Mouse (Mus musculus): ENCODE measurements around the gene I830077J02Rik. TPM values are rescaled to one million over a fixed set of nuclear protein-coding genes. Genes with fewer than 3 reads are reported as not detected.

Gene I830077J02Rik
- polyA plus RNA-seq, 1 experiment from 2014 or later = 0.68 TPM

DNA sequence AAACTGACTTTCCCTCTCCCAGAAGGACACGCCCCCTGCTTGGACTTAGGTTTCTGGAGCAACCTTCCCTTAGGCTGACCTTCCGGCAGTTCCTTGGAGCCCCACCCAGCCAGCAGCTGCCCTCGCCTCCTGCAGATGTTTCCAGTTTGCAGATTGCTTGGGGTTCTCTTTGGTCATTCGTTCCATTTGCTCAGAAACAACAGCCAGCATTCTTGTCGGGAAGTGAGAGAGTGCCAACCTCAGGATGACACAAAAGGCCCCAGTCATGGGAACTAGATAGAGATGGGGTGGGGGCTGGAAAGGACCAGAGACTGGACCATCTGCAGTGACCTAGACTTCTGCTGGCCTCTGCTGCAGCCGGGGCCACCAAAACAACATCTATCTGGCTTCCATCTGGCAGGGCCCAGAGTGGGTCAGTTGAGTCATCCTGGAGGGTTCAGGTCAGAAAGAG lies 38.5 kb downstream of the I830077J02Rik start:
- WGBS = 13% methylated on average over 6 of the region's 6 CpGs
- Histone ChIP-seq H3K9me3 (ENCODE audit: control insufficient read depth, low read length) (no peaks in the 10 kb centered on the region), H3K36me3 (ENCODE audit: control insufficient read depth, insufficient read depth, low read length) (no peaks in the 10 kb centered on the region), H3K4me1 (ENCODE audit: control insufficient read depth, insufficient read depth, low read length) (peaks cover 4% of the 10 kb centered on the region; the same call in 1 of the 2 replicates), H3K9ac (ENCODE audit: low read length) (no peak overlapping the region), H3K4me2 (ENCODE audit: low read depth, severe bottlenecking) (no peak overlapping the region), H3K27me3 (ENCODE audit: control insufficient read depth, insufficient read depth, low read length) (no peaks in the 10 kb centered on the region), H3K27ac (replicated peaks; ENCODE audit: low read depth, low read length) (no peak overlapping the region), H3K4me3 (ENCODE audit: low read depth, low read length) (no peak overlapping the region)
- no peak for ATAC-seq (ENCODE audit: insufficient number of reproducible peaks, low FRiP score, low TSS enrichment, low read depth)
- DNase-seq (ENCODE audit: low spot score) = peak; percentile 48

DNA sequence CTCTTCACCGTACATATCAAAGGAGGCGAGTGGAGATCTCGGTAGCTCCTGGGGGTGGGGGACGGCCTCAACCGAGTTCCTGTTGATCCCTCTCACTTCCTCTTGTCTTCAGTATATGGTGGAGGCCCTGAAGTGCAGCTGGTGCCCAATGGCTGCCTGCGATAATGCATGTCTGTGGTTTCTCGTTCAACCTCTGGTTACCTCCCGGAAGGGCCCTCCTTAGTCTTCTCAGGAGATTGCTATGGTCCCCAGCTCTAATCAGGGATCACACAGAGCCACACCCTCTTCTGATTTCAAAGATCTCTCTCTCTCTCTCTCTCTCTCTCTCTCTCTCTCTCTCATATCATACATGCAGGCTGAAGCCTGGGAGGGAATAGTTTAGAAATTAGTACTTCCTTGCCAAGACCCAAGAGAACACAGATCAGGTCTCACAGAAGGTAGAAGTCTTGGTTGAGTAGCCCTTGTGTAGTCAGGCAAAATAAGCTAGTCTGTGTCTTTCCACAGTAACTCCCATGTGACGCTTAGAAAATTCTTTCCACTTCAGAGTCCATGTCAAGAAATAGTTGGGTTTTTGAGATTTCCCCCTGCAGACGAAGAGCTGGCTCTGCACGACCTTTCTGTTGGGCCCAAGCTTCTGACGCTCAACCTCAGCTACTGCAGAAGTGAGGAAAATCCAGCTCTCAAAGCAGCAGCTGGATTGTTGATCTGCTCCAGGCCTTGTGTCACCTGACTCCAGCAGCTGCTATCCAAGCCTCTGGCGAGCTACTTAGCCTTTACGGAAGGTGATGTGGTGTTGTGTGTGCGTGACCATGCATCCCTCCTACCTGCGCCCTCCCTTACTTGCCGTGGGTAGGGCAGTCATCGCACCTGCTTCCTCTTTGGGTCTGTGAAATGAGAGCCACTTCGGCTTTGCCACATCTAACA lies 39.6 kb downstream of the I830077J02Rik start:
- H3K36me3 ChIP-seq (ENCODE audit: control insufficient read depth, insufficient read depth, low read length) = no peaks in the 10 kb centered on the region
- 0 out of 2 replicates have a peak, but pooled peaks have one; percentile 37 for ATAC-seq (ENCODE audit: insufficient number of reproducible peaks, low FRiP score, low TSS enrichment, low read depth)

DNA sequence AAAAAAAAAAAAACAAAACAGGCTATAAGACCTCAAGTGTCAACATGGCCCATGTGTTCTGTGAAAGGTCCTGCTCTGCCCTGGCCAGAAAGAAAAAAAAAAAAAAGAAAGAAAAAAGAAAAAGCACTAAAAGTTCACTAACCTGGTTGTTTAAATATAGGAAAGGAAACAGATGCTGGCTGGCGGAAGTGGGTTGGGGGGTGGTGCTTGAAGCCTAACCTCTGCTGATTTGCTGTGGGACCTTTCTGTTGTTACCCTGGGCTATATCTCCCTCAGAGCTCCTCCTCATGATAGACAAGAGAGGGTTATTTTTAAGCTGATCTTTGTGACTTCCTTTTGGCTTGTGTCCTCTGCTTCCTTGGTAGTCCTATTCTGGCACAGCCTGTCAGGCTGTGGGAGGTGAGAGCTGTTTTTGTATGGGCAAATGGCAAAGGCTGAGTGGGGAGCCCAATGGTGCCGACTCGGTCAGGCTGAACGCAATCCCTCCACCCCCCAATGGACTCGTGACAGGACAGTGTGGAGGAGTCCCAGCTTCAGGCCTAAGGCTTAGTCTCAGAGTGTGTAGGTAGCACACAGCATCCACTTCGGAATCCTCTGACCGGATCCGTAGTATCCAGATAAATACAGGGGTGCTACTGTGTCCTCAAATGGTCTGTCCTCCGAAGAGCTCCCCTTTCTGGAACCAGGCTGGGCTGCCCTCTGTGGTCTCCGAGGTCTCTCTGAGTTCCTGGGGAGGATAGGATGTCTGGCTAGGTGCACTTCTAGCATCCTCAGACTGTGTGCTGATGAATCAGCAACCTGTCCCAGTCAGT lies 40.5 kb downstream of the I830077J02Rik start:
- Histone ChIP-seq H3K4me2 (ENCODE audit: low read depth, severe bottlenecking) (no peak overlapping the region), H3K36me3 (ENCODE audit: control insufficient read depth, insufficient read depth, low read length) (no peaks in the 10 kb centered on the region), H3K9me3 (ENCODE audit: control insufficient read depth, low read length) (no peaks in the 10 kb centered on the region), H3K9ac (ENCODE audit: low read length) (no peak overlapping the region), H3K27ac (replicated peaks; ENCODE audit: low read depth, low read length) (no peak overlapping the region), H3K4me3 (ENCODE audit: low read depth, low read length) (no peak overlapping the region), H3K4me1 (ENCODE audit: control insufficient read depth, insufficient read depth, low read length) (peaks cover 4% of the 10 kb centered on the region; the same call in 1 of the 2 replicates), H3K27me3 (ENCODE audit: control insufficient read depth, insufficient read depth, low read length) (no peaks in the 10 kb centered on the region)
- WGBS = 85% methylated on average over 10 of the region's 10 CpGs
- ATAC-seq (ENCODE audit: insufficient number of reproducible peaks, low FRiP score, low TSS enrichment, low read depth) (no peak), DNase-seq (ENCODE audit: low spot score) (no peak)

More for the DNA sequence above, 39.6 kb downstream of the I830077J02Rik start:
- H3K27me3 ChIP-seq (ENCODE audit: control insufficient read depth, insufficient read depth, low read length) = no peaks in the 10 kb centered on the region
- no peak overlapping the region for H3K9ac ChIP-seq (ENCODE audit: low read length)
- H3K9me3 ChIP-seq (ENCODE audit: control insufficient read depth, low read length) = no peaks in the 10 kb centered on the region
- H3K4me3 ChIP-seq (ENCODE audit: low read depth, low read length) = no peak overlapping the region
- H3K27ac ChIP-seq (replicated peaks; ENCODE audit: low read depth, low read length) = 0 out of 2 replicates have a peak overlapping the region, but pooled peaks have one; percentile 6
- peaks cover 4% of the 10 kb centered on the region; the same call in 1 of the 2 replicates for H3K4me1 ChIP-seq (ENCODE audit: control insufficient read depth, insufficient read depth, low read length)
- no peak for DNase-seq (ENCODE audit: low spot score)
- no peak overlapping the region for H3K4me2 ChIP-seq (ENCODE audit: low read depth, severe bottlenecking)
- WGBS = 74% methylated on average over 19 of the region's 19 CpGs

DNA sequence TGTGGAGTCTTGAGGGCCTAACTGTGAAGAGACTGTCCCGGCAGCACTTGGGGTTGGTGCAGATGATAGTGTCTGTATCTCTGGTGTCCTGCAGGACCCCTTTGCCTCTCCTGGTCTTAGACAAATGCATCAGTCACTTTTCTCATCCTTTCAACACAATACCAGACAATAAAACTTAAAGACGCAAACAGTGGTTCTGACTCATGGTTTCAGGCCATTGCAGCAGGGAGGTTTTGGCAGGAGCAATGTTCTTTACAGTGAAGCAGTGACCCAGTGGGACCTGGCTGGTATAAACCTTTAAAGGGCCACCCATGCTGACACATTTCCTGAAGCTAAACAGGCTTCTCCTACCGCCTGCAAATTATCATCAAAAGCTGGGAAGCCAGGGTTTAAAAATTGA lies 41.3 kb downstream of the I830077J02Rik start:
- 66% methylated on average over 3 of the region's 3 CpGs for WGBS
- Histone ChIP-seq H3K4me2 (ENCODE audit: low read depth, severe bottlenecking) (no peak overlapping the region), H3K27ac (replicated peaks; ENCODE audit: low read depth, low read length) (no peak overlapping the region), H3K9me3 (ENCODE audit: control insufficient read depth, low read length) (no peaks in the 10 kb centered on the region), H3K4me1 (ENCODE audit: control insufficient read depth, insufficient read depth, low read length) (peaks cover 4% of the 10 kb centered on the region; the same call in 1 of the 2 replicates), H3K9ac (ENCODE audit: low read length) (no peak overlapping the region), H3K27me3 (ENCODE audit: control insufficient read depth, insufficient read depth, low read length) (no peaks in the 10 kb centered on the region), H3K4me3 (ENCODE audit: low read depth, low read length) (no peak overlapping the region), H3K36me3 (ENCODE audit: control insufficient read depth, insufficient read depth, low read length) (no peaks in the 10 kb centered on the region)
- DNase-seq (ENCODE audit: low spot score) (no peak), ATAC-seq (ENCODE audit: insufficient number of reproducible peaks, low FRiP score, low TSS enrichment, low read depth) (no peak)

DNA sequence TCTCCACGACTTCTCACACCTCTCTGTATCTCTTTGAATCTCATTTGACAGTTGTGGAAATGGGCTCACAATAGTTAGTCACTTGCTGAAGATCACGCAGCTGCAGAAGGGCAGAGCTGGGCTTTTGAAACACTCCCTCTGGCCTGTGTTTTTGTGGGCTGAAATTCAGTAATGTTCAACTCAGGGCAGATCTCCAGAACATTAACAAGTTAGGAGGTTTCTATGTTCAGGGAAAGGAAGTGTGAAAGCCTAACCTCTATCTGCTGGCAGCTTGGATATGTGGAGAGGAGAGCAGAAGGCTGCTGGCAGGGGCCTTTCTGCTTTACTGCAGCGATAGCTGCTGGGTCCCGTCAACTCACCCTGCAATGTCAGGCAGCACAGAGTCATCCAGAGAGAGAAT lies 42.2 kb downstream of the I830077J02Rik start:
- Histone ChIP-seq H3K9me3 (ENCODE audit: control insufficient read depth, low read length) (no peaks in the 10 kb centered on the region), H3K4me3 (ENCODE audit: low read depth, low read length) (no peak overlapping the region), H3K27ac (replicated peaks; ENCODE audit: low read depth, low read length) (no peak overlapping the region), H3K4me2 (ENCODE audit: low read depth, severe bottlenecking) (no peak overlapping the region), H3K27me3 (ENCODE audit: control insufficient read depth, insufficient read depth, low read length) (no peaks in the 10 kb centered on the region), H3K36me3 (ENCODE audit: control insufficient read depth, insufficient read depth, low read length) (no peaks in the 10 kb centered on the region), H3K9ac (ENCODE audit: low read length) (no peak overlapping the region), H3K4me1 (ENCODE audit: control insufficient read depth, insufficient read depth, low read length) (peaks cover 4% of the 10 kb centered on the region; the same call in 1 of the 2 replicates)
- DNase-seq (ENCODE audit: low spot score) (no peak), ATAC-seq (ENCODE audit: insufficient number of reproducible peaks, low FRiP score, low TSS enrichment, low read depth) (no peak)
- WGBS = 68% methylated on average over 4 of the region's 4 CpGs

DNA sequence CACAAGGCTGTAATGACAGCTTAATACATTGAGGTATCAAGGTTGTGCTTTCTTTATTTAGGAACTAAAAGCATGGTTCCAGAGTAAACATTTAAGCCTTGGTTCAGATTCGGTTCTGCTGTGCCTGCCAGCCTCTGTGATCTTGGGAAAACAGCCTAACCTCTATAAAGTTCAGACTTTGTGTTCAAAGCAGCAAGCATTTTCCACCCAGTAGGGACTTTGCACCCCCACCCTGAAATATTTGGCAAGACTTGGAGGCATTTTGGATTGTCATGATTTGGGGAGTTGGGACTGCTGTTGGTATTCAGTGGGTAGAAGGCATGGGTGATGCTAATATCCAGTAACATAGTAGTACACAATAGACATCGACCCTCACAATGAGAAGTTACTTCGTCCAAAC lies 43.5 kb downstream of the I830077J02Rik start:
- no peak overlapping the region for H3K4me3 ChIP-seq (ENCODE audit: low read depth, low read length)
- no peaks in the 10 kb centered on the region for H3K27me3 ChIP-seq (ENCODE audit: control insufficient read depth, insufficient read depth, low read length)
- H3K36me3 ChIP-seq (ENCODE audit: control insufficient read depth, insufficient read depth, low read length) = no peaks in the 10 kb centered on the region
- no peak for DNase-seq (ENCODE audit: low spot score)
- H3K9me3 ChIP-seq (ENCODE audit: control insufficient read depth, low read length) = no peaks in the 10 kb centered on the region
- no peaks in the 10 kb centered on the region for H3K4me1 ChIP-seq (ENCODE audit: control insufficient read depth, insufficient read depth, low read length)
- no peak for ATAC-seq (ENCODE audit: insufficient number of reproducible peaks, low FRiP score, low TSS enrichment, low read depth)
- no peak overlapping the region for H3K9ac ChIP-seq (ENCODE audit: low read length)
- no peak overlapping the region for H3K27ac ChIP-seq (replicated peaks; ENCODE audit: low read depth, low read length)
- 71% methylated on average over 3 of the region's 3 CpGs for WGBS
- H3K4me2 ChIP-seq (ENCODE audit: low read depth, severe bottlenecking) = no peak overlapping the region

DNA sequence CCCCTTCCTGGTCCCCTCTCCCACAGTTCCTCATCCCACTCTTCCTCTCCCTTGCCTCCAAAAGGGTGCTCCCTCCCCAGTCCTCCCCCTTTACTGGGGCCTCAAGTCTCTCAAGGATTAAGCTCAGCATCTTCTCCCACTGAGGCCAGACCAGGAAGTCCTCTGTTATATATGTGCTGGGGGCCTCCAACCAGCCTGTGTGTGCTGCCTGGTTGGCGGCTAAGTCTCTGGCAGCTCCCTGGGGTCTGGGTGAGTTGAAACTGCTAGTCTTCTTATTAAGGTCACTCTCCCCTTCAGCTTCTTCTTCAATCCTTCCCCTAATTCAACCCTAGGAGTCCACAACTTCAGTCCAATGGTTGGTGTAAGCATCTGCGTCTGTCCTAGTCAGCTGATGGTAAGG lies 49.4 kb downstream of the I830077J02Rik start:
- Histone ChIP-seq H3K4me2 (ENCODE audit: low read depth, severe bottlenecking) (no peak overlapping the region), H3K36me3 (ENCODE audit: control insufficient read depth, insufficient read depth, low read length) (no peaks in the 10 kb centered on the region), H3K9me3 (ENCODE audit: control insufficient read depth, low read length) (no peaks in the 10 kb centered on the region), H3K27me3 (ENCODE audit: control insufficient read depth, insufficient read depth, low read length) (no peaks in the 10 kb centered on the region), H3K27ac (replicated peaks; ENCODE audit: low read depth, low read length) (no peak overlapping the region), H3K4me3 (ENCODE audit: low read depth, low read length) (no peak overlapping the region), H3K9ac (ENCODE audit: low read length) (no peak overlapping the region), H3K4me1 (ENCODE audit: control insufficient read depth, insufficient read depth, low read length) (no peaks in the 10 kb centered on the region)
- no peak for ATAC-seq (ENCODE audit: insufficient number of reproducible peaks, low FRiP score, low TSS enrichment, low read depth)
- DNase-seq (ENCODE audit: low spot score) = no peak
- 95% methylated on average over 2 of the region's 2 CpGs for WGBS

DNA sequence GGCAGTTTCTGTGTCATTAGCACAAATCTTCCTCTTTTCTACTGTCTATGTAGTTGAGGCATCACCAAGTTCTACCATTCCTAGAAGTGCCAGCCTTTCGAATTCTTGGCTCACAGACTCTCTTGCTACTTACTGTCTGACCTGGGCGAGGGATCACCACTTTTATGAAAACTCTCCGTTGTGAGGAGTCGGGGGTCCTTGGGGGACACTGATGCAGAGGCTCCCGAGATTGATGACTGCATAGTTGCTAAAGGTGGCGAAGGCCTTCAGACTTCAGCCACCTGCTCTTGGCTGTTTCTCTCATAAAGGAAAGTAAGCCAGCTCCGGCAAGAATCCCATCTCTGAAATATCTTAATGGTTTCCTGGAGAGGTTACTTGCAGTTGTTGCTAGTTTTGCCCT lies 50.4 kb downstream of the I830077J02Rik start:
- Histone ChIP-seq H3K4me3 (ENCODE audit: low read depth, low read length) (no peak overlapping the region), H3K4me2 (ENCODE audit: low read depth, severe bottlenecking) (no peak overlapping the region), H3K9ac (ENCODE audit: low read length) (no peak overlapping the region), H3K4me1 (ENCODE audit: control insufficient read depth, insufficient read depth, low read length) (no peaks in the 10 kb centered on the region), H3K36me3 (ENCODE audit: control insufficient read depth, insufficient read depth, low read length) (no peaks in the 10 kb centered on the region), H3K9me3 (ENCODE audit: control insufficient read depth, low read length) (no peaks in the 10 kb centered on the region), H3K27me3 (ENCODE audit: control insufficient read depth, insufficient read depth, low read length) (no peaks in the 10 kb centered on the region), H3K27ac (replicated peaks; ENCODE audit: low read depth, low read length) (no peak overlapping the region)
- no peak for DNase-seq (ENCODE audit: low spot score)
- 88% methylated on average over 7 of the region's 7 CpGs for WGBS
- ATAC-seq (ENCODE audit: insufficient number of reproducible peaks, low FRiP score, low TSS enrichment, low read depth) = no peak
